Mouse (Mus musculus) retina, postnatal 1 day (tissue): Measurements from ENCODE around the gene Cacna1c.

ENCODE experiments used
- DNase-seq: peaks from one replicate; pipeline ENCODE4 v3.0.0-alpha.2; 2012

Cacna1c gene

GRCm38 (mm10) chr6:119047340-119047739, 148.9 kb downstream of the Cacna1c start:
- DNase-seq, result no peak

- DNase-seq, result no peak
Observed at GRCm38 (mm10) chr6:119045498-119045897, 150.7 kb downstream of the Cacna1c start.

- no peak for DNase-seq
Observed at GRCm38 (mm10) chr6:119044148-119044547, 152.1 kb downstream of the Cacna1c start.

- no peak for DNase-seq
Observed at GRCm38 (mm10) chr6:119042803-119043202, 153.4 kb downstream of the Cacna1c start.

GRCm38 (mm10) chr6:119040961-119041360, 155.3 kb downstream of the Cacna1c start:
- DNase-seq, result no peak

GRCm38 (mm10) chr6:119039815-119040214, 156.4 kb downstream of the Cacna1c start:
- DNase-seq, result no peak

GRCm38 (mm10) chr6:119039293-119039692, 156.9 kb downstream of the Cacna1c start:
- no peak for DNase-seq

- DNase-seq, result no peak
Observed at GRCm38 (mm10) chr6:119037815-119038214, 158.4 kb downstream of the Cacna1c start.

- no peak for DNase-seq
Observed at GRCm38 (mm10) chr6:119037047-119037446, 159.2 kb downstream of the Cacna1c start.

GRCm38 (mm10) chr6:119035361-119035760, 160.9 kb downstream of the Cacna1c start:
- DNase-seq, result no peak

- no peak for DNase-seq
Observed at GRCm38 (mm10) chr6:119034947-119035346, 161.3 kb downstream of the Cacna1c start.

GRCm38 (mm10) chr6:119027880-119028279, 168.3 kb downstream of the Cacna1c start:
- DNase-seq, result no peak

- DNase-seq, result no peak
Observed at GRCm38 (mm10) chr6:119022850-119023249, 173.4 kb downstream of the Cacna1c start.

GRCm38 (mm10) chr6:119021226-119021625, 175.0 kb downstream of the Cacna1c start:
- no peak for DNase-seq

- no peak for DNase-seq
Observed at GRCm38 (mm10) chr6:119018956-119019355, 177.3 kb downstream of the Cacna1c start.

- no peak for DNase-seq
Observed at GRCm38 (mm10) chr6:119018256-119018655, 178.0 kb downstream of the Cacna1c start.

- DNase-seq, result no peak
Observed at GRCm38 (mm10) chr6:119017498-119017897, 178.7 kb downstream of the Cacna1c start.

GRCm38 (mm10) chr6:119015346-119015745, 180.9 kb downstream of the Cacna1c start:
- DNase-seq, result no peak

GRCm38 (mm10) chr6:119013168-119014098, 182.8 kb downstream of the Cacna1c start:
- no peak for DNase-seq

GRCm38 (mm10) chr6:119010875-119011274, 185.3 kb downstream of the Cacna1c start:
- no peak for DNase-seq

- no peak for DNase-seq
Observed at GRCm38 (mm10) chr6:119009526-119009925, 186.7 kb downstream of the Cacna1c start.

- no peak for DNase-seq
Observed at GRCm38 (mm10) chr6:119008638-119009166, 187.5 kb downstream of the Cacna1c start.

- no peak for DNase-seq
Observed at GRCm38 (mm10) chr6:119004596-119004995, 191.6 kb downstream of the Cacna1c start.

- DNase-seq, result no peak
Observed at GRCm38 (mm10) chr6:119001442-119001841, 194.8 kb downstream of the Cacna1c start.
